Mouse (Mus musculus): Measurements from ENCODE around the gene Cdkn2c. TPM values are rescaled to one million over a fixed set of nuclear protein-coding genes. Genes with fewer than 3 reads are reported as not detected.

Gene Cdkn2c
- total RNA-seq, 1 experiment from 2014 or later, result 49.8 TPM

Other genes starting within 250 kb of the Cdkn2c start
- 38.7 and 55.1 TPM in 2 replicates for gene Rnf11, start 182.5 kb downstream of the Cdkn2c start, total RNA-seq (2017)
- gene 4930522H14Rik, start 135.9 kb downstream of the Cdkn2c start, total RNA-seq (2017), result not detected in 2 replicates
- 50.2 and 69.9 TPM in 2 replicates for gene Faf1, start 9.4 kb upstream of the Cdkn2c start, total RNA-seq (2017)

Measured in hematopoietic stem cell, adult 5-6 weeks (primary cell).